Mouse (Mus musculus) large intestine, adult 2 months (tissue): ENCODE measurements at regions not wholly inside any gene's neighbourhood (a gene's known extent, or its start where the extent isn't known, plus 50 kb on each side); places are given as distances from the start of the nearest gene placed in this dataset.
A peak's percentile ranks its signal among the peaks of the same experiment; 100 is the strongest.
"Not testable (repeated sequence)": the region's sequence is repeated elsewhere in the genome, so short reads cannot be mapped to it uniquely, and the experiment has no call there.

Experiments
- DNase-seq: peaks from one replicate; pipeline ENCODE4 v3.0.0-alpha.2; 2012; ENCODE audit warnings: low read depth, low spot score
- WGBS: fragments of 180-500 bp; shearing (Covaris S2); methylation state at CpG from one replicate; pipeline ENCODE4 v1.1.7; 2018; 5-methylcytosine and 5-hydroxymethylcytosine counted together

DNA sequence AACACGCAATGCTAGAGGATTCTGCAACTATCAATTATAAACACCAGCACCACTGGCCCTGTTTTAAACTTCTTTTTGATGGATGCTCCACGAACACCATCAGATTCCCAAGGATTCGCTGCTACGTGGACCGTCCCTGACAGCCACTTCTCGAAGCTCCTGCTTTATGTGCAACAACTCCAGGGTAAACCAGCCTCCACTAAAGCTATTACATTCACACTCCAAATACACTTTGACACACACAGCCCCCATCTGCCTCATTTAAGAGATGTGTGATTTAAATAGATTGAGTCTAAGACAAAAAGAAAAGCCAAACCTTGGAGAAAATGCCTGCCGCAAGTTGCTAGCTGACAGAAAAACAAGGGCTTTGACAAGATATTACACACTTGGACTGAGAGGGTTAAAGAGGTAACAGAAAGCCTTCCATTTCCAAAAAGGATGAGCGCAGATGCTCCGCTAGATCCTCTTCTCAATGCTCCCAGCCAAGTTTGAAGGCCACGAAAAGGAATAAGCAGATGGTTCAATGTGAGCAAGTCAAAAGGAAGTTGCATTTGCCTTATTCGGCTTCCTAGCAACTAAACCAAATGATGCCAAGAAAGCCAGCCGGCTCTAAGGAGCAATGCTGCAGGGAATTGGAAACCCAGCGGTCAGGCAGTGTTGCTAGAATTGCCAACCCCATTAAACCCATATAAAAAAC, 54.0 kb upstream of the Cnep1r1 start:
- no peak for DNase-seq
- 80% methylated on average over 13 of the region's 13 CpGs for WGBS

DNA sequence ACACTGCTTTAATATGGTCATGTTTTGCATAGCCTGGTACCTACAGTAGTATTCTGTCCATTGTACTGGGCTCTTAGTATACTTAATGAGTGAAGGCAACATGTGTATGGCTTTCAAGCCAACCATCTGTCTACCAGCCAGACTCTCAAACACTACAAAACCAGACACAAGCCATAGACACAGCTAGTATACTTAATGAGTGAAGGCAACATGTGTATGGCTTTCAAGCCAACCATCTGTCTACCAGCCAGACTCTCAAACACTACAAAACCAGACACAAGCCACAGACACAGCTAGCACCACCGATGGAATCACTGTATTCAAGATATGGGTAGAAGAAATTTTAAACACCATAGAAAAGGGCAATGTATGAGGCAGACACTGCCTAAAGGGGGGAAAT, 59.5 kb upstream of the Cnep1r1 start:
- DNase-seq = not testable (repeated sequence)
- 87% methylated on average over 1 of the region's 1 CpGs for WGBS

DNA sequence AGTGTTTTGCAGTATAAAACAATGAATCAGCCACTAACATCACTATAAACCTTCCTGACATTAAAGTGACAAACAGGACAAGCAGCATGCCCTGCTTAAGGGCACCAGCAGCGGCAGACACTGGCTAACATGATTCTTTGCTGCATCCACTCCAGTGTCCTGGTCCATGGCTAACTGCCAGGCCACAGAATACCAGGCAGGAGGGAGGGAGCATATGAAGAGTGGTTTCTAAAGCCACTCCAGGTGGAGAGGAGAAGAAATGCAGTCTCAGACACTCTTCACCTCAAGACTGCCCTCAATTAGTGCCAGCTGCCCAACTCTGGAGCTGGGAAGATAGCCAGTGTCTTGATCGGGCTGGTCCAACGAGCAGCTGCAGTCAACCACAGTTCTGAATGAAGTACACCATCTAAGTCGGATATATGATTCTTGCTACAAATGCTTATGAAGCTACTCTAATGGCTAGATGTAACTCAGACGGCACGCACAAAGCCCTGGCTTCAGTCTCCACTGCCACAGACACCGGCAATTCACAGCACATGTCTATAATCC, 60.8 kb upstream of the Cnep1r1 start:
- WGBS = 82% methylated on average over 7 of the region's 7 CpGs
- no peak for DNase-seq

DNA sequence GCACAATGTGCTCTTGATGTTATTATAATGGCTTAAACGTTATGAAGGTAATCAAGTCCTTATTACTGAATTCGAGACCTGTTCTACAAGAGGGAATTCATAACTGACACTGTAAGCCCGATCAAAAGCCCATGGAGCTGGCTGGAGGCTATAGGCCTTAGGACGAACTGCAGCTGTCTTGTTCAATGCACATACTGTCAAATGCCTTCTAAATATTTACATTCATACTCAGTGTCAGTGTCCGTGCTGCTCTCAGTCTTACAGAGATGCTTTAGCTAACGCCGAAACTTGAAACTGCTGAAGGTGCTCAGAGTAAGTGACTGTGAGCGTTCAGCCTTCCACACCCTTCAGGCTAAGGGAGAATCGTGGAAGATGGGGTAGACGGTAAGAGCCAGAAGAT, 67.9 kb upstream of the Cnep1r1 start:
- DNase-seq = no peak
- 67% methylated on average over 10 of the region's 10 CpGs for WGBS

DNA sequence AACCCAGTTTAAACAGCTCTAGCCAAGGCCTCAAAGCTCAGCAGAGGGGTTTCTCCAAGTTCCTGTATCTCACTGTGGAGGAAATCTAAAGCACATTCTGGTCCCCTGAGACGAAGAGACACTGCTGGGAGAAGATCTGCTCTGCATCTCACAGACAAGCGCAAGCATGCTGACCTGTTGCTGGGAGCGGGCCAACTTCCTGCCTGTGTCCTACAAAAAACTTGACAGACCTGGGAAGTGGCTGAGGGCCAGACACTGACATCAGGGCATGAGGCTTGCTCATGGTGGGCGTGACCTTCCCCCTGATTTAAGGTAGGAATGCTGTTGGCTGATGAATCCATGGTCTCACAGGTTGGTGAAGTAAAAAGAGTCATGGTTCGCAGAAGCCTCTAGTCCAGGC, 69.5 kb upstream of the Cnep1r1 start:
- 49% methylated on average over 5 of the region's 5 CpGs for WGBS
- DNase-seq = no peak

DNA sequence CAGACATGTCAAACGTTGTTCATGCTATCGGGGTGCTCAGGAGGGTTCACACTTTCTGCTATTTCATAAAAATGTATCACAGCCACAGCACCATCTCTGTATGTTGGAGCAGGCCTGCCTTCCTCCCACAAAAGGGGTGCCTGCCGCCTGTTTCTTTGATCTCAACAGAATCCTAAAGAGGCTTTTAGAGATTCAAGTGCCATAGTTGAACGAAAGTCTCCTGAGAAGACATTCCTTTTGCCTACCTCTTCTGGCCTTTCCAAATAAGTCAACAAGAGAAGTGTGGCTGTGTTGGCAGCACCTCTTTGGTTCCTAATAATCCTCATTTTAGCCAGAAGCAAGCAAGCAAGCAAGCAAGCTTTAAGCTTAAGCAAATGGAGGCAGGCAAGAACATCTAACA, 72.6 kb upstream of the Cnep1r1 start:
- WGBS = 80% methylated on average over 4 of the region's 4 CpGs
- no peak for DNase-seq

DNA sequence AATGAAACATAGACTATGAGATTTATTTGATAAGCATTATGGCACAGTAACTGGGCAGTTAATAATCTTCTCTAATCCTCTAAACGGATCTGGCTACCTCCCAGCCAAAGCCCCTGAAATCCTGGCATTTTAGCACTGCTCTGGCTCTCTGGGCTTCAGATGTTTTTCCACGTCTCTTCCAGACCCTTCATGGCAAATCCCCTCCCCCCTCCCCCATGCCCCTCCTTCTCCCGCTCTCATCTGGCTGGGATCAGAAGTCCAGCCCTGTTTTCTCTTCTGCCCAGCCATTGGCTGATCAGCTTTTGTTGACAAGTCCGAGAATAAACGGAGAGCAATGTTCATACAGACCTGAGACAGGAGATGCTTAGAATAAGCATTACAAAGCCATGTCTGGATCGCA, 79.3 kb upstream of the Cnep1r1 start:
- 27% methylated on average over 6 of the region's 6 CpGs for WGBS
- no peak for DNase-seq

DNA sequence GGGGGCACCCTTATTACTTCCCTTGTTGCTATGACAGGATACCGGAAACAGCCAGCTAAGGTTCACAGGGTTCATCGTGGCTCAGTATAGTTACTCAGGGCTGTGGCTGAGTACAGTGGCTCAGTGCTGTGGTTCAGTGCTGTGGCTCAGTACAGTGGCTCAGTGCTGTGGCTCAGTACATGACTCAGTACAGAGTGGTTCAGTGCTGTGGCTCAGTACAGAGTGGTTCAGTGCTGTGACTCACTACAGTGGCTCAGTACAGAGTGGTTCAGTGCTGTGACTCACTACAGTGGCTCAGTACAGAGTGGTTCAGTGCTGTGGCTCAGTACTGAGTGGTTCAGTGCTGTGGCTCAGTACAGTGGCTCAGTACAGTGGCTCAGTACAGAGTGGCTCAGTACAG, 78.6 kb upstream of the Zfp423 start:
- 76% methylated on average over 2 of the region's 2 CpGs for WGBS
- no peak for DNase-seq

DNA sequence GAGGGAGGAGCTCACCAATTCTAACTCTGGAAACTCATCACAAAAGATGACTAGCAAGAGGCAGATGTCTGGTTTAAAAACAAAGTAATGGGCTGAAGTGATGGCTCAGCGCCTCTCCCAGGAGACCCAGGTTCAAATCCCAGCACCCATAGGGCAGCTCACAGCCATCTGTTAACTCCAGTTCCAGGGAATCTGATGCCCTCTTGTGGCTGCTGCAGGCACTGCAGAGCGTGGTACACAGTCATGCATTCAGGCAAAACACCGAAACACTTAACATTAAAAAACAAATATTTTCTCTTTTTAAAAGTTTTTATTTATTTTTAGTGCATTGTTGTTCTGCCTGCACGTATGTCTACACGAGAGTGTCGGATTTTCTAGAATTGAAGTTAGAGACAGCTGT, 73.7 kb upstream of the Zfp423 start:
- no peak for DNase-seq
- WGBS = 74% methylated on average over 6 of the region's 6 CpGs

DNA sequence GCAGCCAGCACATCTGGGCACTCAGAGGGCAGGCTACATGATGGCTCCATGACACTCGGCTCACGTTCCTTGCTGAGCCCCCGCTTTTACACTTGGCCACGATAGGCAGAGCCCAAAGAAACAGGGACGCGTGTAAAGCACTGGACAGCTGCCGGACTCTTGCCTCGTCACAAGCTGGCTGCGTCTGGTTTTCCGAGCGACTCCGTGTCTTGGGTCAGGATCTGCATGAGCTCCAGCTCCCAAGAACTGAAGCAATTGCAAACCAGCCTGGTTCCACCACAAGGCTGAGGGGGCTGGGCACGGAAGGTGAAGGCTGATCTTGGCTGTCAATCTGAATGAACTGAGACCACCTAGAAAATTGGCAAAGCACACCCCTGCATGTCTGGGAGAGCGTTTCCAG, 65.1 kb upstream of the Zfp423 start:
- DNase-seq = no peak
- WGBS = 83% methylated on average over 14 of the region's 14 CpGs

DNA sequence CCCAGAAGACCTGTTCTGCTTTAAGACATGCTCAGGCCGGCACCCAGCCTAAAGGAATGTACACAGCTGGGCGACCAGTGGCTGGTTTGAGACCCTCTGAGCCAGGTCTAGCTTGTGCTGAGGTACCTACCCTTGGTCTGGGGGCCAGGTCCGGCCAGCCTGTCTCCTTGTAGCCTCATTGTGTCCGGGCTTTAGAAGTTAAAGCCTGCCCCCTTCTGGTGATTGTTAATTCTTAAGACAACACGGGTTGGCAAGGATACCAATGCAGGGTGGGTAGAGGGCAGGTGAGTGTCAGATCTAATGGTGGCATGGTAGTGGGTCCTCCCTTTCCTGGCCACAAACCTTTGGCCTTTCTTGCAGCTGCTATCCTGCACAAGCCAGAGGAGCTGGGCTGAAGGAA, 64.0 kb upstream of the Zfp423 start:
- WGBS = 21% methylated on average over 5 of the region's 5 CpGs
- peak; percentile 1 for DNase-seq

DNA sequence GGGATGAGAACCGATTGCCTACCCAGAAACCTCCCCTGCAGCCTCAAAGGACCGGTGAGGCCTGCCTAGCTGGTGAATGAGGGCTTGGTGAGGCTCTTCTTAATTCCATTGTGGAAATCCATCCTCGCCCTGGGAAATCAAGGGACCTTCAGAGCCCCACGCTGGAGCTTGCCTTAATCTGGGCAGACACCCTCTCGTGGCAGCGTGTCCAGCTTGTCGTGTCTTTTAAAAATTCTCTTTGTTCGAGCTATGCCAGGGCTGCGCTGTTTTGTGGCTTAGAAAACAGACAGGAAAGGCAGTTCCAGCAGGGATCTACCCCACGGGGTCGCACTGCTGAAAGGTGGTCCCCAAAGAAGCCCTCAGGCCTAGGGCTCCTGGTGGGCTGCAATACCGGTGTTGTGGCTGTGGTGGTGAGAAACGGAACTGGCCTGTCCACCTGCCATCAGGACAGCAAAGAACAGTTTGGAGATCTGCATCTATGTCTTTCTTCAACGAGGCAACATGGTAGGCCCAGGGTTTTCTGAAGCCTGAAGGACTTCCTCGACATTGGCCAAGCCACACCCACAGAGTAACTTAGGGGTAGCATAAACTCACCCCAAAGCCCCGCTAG, 63.5 kb upstream of the Zfp423 start:
- 82% methylated on average over 16 of the region's 16 CpGs for WGBS
- no peak for DNase-seq

DNA sequence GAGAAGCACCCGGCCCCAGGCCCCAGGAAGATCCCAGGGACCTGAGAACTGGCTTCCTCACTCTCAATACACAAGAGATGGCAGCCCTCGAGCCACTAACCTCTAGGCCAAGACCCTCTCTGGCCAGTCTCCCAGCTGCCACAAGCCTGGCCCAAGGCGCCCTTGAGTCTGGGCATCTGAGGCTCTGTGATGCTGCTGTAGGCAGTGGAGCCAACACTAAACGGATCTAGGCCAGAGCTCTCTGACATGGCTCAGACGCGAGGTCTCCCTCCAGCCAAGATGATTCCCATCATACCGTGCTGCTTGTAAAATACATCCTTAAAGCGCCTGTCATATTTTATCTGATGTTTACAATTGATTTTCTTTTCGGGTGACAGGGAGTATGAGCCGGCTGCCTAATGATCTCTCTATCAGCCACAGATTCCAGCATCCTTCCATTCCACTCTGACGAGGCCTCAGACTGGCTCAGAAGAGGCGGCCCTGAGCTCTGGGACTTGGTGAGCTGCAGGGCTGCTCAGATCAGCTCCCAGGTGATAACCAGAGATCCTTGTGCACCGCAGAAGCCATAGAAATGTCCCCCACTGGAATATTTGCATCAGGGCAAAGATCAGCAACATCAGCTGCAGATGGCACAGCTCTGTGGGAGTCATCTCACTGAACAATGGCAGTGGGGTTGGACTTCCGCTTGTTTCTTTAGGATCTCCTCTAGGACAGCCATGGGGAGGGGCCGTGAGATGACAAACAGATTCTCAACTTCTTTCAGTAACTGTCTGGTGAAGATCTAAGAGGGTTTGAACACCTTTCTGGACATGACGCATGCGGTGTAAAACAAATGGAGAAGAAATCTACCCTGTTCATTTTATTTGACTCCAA, 60.1 kb upstream of the Zfp423 start:
- 81% methylated on average over 17 of the region's 17 CpGs for WGBS
- no peak for DNase-seq

DNA sequence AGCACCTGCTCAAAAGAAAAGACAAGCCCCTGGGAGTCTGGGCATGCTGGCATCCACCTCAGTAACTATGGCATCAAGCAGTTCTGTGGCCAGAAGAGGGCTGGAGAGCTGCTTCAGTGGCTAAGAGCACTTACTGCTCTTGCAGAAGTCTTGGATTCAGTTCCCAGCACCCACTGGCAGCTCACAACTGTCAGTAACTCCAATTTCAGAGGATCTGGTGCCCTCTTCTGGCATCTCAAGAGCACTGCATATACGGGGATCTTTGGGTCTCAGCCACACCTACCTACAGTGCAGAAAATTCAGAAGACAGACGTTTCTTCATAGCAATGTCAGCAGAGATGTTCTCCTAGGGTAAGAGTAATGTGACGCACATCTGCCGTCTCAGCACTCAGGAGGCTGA, 59.1 kb upstream of the Zfp423 start:
- 91% methylated on average over 4 of the region's 4 CpGs for WGBS

DNA sequence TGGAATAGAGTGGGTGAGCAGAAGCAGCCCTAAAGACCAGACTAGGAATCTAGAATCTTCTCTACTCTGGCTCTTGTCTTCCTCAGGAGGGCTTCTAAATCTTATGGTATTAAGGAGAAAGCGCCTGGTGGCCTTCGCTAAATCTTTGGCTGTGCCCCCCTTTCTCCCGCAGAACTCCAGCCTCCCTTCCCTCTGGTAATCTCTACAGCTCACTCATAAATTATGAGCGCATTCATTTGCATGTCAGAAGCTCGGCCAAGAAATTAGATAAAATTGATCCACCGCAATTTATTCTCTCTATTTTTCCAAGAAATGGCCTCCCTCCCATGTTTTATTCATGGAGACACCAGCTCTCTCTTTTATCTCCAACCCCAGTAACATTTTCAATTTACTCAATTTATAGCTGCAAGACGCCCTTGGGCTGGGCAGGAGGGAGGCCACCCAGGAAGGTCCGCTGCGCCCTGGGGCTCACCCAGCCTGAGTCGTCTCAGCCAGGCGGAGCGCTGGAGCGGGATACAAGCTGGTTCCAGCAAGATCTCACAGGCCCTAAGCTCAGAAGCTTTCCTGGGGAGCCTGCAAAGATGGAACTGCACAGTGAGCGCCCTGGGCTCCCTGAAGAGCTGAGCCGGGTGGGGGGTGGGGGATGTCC, 52.9 kb upstream of the Zfp423 start:
- no peak for DNase-seq
- WGBS = 44% methylated on average over 15 of the region's 15 CpGs

More for the DNA sequence above, 59.1 kb upstream of the Zfp423 start:
- DNase-seq = no peak

DNA sequence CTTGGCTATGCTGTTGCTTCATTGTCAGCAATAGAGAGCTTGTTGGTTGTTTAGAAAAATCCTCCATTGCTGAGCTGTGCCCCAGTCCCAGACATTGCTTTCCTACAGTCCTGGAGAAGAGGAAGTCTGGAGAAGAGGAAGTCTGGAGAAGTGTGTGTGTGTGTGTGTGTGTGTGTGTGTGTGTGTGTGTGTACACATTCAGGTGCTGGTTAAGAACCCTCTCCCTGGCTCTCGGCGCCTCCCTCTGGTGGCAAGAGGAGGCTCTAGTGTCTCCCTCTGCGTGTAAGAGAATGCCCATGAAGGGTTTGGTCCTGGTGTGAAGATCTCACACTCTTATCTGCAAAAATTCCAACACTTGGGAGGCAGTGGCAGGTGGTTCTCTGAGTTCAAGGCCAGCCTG, 51.2 kb upstream of the Zfp423 start:
- WGBS = 33% methylated on average over 3 of the region's 3 CpGs
- no peak for DNase-seq

DNA sequence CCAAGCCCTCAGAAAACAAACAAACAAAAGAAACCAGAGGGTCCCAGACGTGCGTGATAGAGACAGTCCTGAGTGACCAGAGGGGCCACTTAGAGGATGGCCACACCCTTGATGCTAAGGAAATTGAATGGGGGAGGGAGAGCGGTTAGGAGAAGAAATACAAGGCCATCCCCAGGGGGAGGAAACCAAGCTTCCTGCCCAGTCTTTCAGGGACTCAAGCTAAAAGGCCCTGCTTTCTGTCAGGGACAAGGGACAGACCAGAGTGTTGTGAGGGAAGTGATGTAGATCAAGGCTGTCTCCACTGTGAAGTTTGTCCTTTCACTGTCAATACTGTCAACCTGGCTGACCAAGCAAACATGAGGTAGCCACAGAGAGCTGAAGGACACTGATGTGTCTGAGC, 50.5 kb upstream of the Zfp423 start:
- WGBS = 43% methylated on average over 3 of the region's 3 CpGs
- DNase-seq = no peak
